Mouse (Mus musculus) cerebellum, postnatal 14 days (tissue): ENCODE measurements at regions not wholly inside any gene's neighbourhood (a gene's known extent, or its start where the extent isn't known, plus 50 kb on each side); places are given as distances from the start of the nearest gene placed in this dataset.
A peak's percentile ranks its signal among the peaks of the same experiment; 100 is the strongest.

Experiments used
- DNase-seq, 2 experiments: peaks; one replicate each; pipeline ENCODE4 v3.0.0; 2021; ENCODE audit warnings: mixed read lengths in 2 of 2

DNA sequence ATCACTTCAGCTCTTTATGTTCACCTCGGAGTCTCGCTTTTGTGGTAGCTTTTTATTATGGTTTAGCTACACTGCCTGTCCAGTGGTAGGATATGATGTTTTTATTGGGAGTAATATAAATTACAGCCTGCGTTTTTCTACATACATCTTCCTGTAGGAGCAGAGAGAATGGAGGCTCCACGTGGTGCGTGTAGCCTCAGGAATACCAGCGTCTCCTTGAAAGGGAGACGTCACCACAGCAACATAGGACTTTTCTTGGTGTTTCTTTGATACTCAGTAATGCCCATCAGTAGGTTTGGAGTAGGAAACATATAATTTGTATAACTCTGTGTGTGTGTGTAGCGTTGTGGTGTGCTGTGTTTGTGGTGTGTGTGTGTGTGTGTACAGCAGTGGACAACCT, 150.7 kb downstream of the Ndufs4 start:
- no peak for DNase-seq

DNA sequence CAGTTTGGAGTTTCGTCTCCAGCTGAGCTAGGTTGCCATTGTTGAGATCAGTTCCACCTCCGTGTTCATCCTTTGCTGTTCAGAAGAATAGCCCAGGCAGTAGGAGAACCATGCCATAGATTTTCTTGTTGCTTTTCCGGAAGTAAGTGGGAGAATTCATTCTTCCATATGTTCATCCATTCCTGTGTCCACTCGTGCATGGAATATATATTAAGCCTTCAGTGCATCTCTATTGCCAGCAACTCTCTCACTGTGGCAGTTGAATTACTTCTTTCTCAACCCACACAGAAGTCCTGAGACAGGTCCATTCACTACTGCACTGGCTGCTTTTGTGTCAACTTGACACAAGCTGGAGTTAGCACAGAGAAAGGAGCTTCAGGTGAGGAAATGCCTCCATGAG, 152.2 kb downstream of the Ndufs4 start:
- no peak for DNase-seq

DNA sequence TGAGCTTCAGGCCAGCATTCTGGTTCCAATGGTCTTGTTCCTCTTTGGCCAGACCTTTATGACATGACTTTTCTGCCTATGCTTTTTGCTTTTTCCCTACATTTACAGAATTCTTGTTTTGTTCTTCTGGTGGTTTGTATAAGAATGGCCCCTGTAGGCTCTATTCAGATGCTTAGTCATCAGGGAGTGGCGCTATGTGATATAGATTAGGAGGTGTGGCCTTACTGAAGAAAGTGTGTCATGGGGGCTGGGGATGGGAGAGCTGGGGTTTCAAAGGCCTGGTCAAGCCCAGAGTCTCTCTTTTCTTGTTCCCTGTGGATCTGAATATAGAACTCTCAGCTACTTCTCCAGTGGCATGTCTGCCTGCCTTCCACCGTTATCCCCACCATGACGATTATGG, 155.9 kb downstream of the Ndufs4 start:
- DNase-seq: no peak

DNA sequence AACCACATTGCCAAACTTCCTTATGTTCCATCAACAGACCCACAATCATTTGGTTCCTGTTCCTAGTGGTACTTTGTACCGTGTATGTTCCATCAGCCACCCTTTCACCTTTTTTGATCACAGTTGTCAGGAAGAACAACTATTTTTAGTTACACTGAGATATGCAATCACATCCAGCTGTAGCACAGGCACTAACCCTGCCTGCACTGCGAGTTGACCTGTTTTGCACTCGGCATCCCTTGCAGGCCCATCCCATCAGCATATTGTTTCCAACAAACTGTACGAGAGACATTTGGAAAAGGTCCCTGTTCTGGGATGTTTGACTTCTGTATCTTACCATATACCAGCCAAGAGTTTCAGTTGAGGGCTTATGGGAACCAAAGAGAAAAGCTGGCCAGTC, 157.5 kb downstream of the Ndufs4 start:
- no peak for DNase-seq

DNA sequence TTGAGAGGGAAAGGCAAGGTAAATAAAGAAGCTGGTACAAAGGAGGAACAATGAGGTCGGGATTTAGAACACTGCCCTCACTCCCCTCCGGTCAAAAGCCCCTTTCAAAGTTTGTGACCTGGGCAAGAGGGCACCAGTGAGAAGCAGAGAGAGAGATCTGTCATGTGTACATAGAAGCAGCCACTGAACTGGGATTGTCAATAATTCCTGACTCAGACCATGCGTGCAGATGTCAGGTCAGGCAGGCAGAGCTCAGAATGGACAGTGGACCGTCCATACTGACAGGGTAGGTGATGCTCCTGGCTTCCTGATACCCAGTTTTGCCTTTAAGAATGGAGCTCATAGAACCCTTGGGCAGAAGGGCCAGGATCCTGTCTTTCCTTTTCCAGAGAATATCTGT, 161.0 kb downstream of the Ndufs4 start:
- no peak for DNase-seq

DNA sequence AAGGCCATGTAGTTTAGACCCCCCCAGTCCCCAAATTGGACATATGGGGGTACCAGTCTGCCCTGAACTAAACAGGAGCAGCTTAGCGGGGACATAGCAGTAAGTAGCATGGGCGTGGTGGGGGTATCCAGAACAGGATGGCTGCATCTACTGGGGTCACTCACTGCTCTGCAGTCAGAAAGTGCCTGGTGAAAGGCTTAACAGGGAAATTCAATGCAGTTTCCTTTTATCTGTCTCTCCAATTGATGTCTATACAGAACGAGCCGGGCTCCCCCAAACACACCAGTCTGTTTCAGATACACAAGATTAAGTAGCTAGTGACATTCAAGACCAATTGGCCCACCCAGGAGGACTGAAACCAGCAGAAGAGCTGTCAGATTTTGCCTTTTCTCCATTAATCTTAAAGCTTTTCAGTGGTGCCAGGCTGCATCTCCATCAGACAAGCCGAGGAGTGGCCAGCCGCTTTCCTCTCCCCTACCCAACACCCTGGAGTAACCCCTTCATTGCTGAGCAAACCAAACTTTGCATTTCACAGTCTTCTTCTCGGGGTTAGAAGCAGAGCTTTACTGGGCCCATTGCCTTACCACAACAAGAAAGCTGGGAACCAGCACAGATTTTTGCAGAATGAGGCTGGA, 161.7 kb downstream of the Ndufs4 start:
- DNase-seq: no peak

DNA sequence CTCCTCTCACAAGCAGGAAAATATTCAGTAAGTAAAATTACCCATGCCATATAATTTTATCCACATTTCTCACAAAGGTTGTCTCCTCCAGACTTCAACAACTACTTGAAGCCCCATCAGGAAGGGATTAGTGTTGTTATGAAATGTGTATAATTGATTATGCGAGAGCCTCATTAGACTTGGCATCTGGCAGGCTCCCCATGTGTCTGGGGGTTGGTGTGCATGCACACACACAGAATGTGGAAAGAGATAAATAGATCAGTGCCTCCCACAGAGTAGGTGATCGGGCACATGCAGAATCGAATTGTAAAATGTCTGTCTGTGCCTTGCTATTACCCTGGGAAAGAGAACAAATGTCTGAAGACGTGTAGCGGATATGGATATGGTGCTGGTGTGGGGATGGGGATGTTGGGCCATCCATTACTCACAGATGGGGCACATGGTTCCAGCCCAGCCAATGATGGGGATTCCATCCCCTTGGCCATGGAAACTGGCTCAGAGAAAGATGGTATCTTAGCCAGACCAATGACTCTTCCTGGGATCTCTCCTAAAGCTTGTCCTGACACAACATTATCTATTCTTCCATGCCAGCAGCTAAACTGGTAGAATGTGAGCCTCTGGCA, 168.1 kb downstream of the Ndufs4 start:
- DNase-seq: peak in 1 of 2 experiments; percentile 8

DNA sequence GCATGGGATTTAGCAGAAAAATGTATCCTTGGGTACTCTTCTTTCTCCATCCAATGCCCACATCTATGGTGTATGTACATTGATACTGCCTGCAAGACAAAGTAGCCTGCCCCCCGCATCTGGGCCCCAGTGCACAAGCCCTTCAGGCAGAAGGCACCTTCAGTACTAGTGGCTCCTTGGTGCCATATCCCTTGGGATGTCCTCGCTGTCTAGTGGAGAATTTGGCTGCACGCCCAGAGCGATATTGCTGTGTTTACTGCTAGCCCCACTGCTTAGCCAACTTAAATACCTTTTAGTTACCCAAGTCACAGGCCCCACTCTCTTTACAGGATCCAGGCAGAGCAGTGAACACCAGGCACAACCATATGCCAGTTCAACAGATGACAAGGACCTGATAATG, 173.0 kb downstream of the Ndufs4 start:
- peak in 1 of 2 experiments; percentile 21 for DNase-seq
